Comparison of ENCODE assay signal across 9 mouse cellular contexts in the genomic region with DNA sequence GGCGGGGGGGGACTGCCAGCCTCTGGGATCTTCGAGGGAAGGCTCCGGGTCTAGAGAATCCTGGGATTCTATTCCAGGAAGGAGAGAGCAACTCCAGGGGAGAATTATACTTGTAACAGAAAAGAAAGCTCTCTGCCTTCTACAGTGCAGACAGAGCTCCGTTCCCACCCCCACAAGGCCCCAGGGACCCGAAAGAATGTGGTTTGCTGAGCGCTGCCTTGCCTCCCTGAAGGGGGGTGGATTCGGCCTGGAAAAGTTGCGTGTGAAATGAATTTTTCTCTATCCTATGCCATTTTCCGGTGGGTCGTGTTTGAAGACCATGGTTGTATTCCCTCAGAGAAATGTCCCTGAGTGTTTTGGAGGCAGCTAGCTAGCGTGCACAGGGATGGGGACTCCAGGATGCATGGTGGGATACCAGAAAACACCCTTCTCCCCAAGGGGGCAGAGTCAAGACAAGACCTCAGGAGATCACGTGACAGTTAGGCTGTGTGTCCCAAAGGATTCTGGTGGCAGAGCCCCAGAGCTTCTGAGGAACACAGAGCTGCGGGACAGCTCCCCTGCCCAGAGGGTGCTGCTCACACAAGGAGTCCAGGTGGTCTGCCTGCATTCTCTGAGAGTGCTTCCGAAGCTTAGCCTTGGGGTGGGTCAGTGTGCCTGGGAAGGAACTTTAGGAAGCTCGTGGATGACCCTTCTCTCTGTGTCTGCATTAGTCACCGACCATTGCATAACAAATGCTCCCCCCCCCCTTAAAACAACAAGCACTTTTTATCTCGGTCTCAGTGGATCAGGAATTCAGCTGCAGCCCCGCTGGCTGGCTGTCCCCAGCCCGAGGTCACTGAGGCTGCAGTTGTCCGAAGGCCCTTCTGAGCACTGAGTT. TPM values are rescaled to one million over a fixed set of nuclear protein-coding genes. Genes with fewer than 3 reads are reported as not detected.
DNase-seq lines count a peak whose midpoint lies in the region; ATAC-seq and TF ChIP-seq lines count a peak whose summit lies in the region.
"Had no signal": no experiment of that assay in that cellular context is flagged by ENCODE, and none has a peak within 500 bp of the region (broad histone marks: within the 10 kb centered on the region; RNA-seq: fewer than 3 reads in every experiment).

No protein-coding gene starts in this region.

- no peak overlapping the region for H3K27ac ChIP-seq in ES-Bruce4 (ENCODE audit: insufficient read depth, low read length)
- H3K27ac ChIP-seq in intestine, embryonic 14.5 days (ENCODE audit: low read depth): peak overlapping the region; percentile 87
- no peak overlapping the region for H3K27ac ChIP-seq in liver, embryonic 16.5 days (ENCODE audit: low read length)
- H3K27ac ChIP-seq: macrophage had no signal

- no peak for TF ChIP-seq CTCF in ES-Bruce4 (IDR thresholded peaks at IDR 0.05; ENCODE audit: low read depth, low read length)
- TF ChIP-seq CTCF in brain, embryonic 14.5 days (IDR thresholded peaks at IDR 0.05; ENCODE audit: borderline replicate concordance, extremely low read depth, insufficient read depth, insufficient read length): no peak

- WGBS in intestine, embryonic 14.5 days: 11% methylated on average over 20 of the region's 20 CpGs
- 18% methylated on average over 19 of the region's 20 CpGs for WGBS in liver, embryonic 16.5 days (ENCODE audit: insufficient replicate concordance)

- H3K4me2 ChIP-seq in intestine, embryonic 14.5 days (ENCODE audit: low read length): peak overlapping the region; percentile 34
- peak overlapping the region; percentile 52 for H3K4me2 ChIP-seq in liver, embryonic 16.5 days (ENCODE audit: low read depth, low read length)

- peaks cover 7% of the 10 kb centered on the region for H3K4me1 ChIP-seq in ES-Bruce4 (ENCODE audit: control insufficient read depth, insufficient read depth, low read length)
- H3K4me1 ChIP-seq in intestine, embryonic 14.5 days (replicated peaks; ENCODE audit: control insufficient read depth, insufficient read depth, low read length): peaks cover 58% of the 10 kb centered on the region
- H3K4me1 ChIP-seq in liver, embryonic 16.5 days (ENCODE audit: control insufficient read depth, low read depth, low read length): peaks cover 20% of the 10 kb centered on the region

- no peak for TF ChIP-seq POLR2A in ES-Bruce4 (IDR thresholded peaks at IDR 0.05; ENCODE audit: insufficient read depth, low read length)
- no peak for TF ChIP-seq POLR2A in brain, embryonic 14.5 days (IDR thresholded peaks at IDR 0.05; ENCODE audit: borderline replicate concordance, extremely low read depth, insufficient read depth, insufficient read length, poor library complexity, severe bottlenecking)

- peak; percentile 55 for DNase-seq in brain, embryonic 14.5 days (ENCODE audit: low read depth)
- peak; percentile 70 to 81 for DNase-seq in gastrocnemius, postnatal 36 days
- DNase-seq in intestine, embryonic 14.5 days (ENCODE audit: low spot score): no peak
- DNase-seq in skeletal muscle tissue, adult 2 months (ENCODE audit: low read depth, low spot score): peak; percentile 75
- DNase-seq in cerebellum, postnatal 25 days: no peak
- no peak for DNase-seq in thymus, postnatal 14 days

- no peaks in the 10 kb centered on the region for H3K9me3 ChIP-seq in ES-Bruce4 (replicated peaks; ENCODE audit: control insufficient read depth, insufficient read depth, low read length, poor library complexity, severe bottlenecking)
- no peaks in the 10 kb centered on the region for H3K9me3 ChIP-seq in intestine, embryonic 14.5 days (ENCODE audit: control insufficient read depth, low read length)
- no peaks in the 10 kb centered on the region for H3K9me3 ChIP-seq in liver, embryonic 16.5 days (replicated peaks; ENCODE audit: control insufficient read depth, low read length)

- intact Hi-C loops in gastrocnemius, postnatal 36 days (cut with DNase I): loop anchor here (5.0 kb wide), 1 partner anchor 186 kb away; no protein-coding TSS in a partner anchor

- 0 out of 2 replicates have a peak overlapping the region, but pooled peaks have one; percentile 23 for H3K9ac ChIP-seq in ES-Bruce4 (ENCODE audit: low read depth, poor library complexity, severe bottlenecking)
- peak overlapping the region; percentile 27; the same call in 1 of the 2 replicates for H3K9ac ChIP-seq in intestine, embryonic 14.5 days (ENCODE audit: low read length)
- H3K9ac ChIP-seq in liver, embryonic 16.5 days (ENCODE audit: low read depth, low read length): no peak overlapping the region; the same call in 1 of the 2 replicates

- H3K36me3 ChIP-seq in ES-Bruce4 (ENCODE audit: control insufficient read depth, insufficient read depth, low read length, poor library complexity, severe bottlenecking): no peaks in the 10 kb centered on the region
- no peaks in the 10 kb centered on the region for H3K36me3 ChIP-seq in intestine, embryonic 14.5 days (ENCODE audit: control insufficient read depth, insufficient read depth, low read length)
- H3K36me3 ChIP-seq in liver, embryonic 16.5 days (ENCODE audit: control insufficient read depth, insufficient read depth): no peaks in the 10 kb centered on the region

- no peak for ATAC-seq in intestine, embryonic 14.5 days (replicated peaks; ENCODE audit: low FRiP score, low TSS enrichment, low read depth)
- 0 out of 2 replicates have a peak, but pooled peaks have one; percentile 17 for ATAC-seq in liver, embryonic 16.5 days (ENCODE audit: low read depth)

- TF ChIP-seq EP300 in ES-Bruce4 (IDR thresholded peaks at IDR 0.05; ENCODE audit: insufficient read depth, low read depth, low read length): no peak

- no peak overlapping the region for H3K4me3 ChIP-seq in ES-Bruce4 (ENCODE audit: low read depth, low read length)
- no peak overlapping the region for H3K4me3 ChIP-seq in intestine, embryonic 14.5 days (ENCODE audit: low read depth, low read length)
- H3K4me3 ChIP-seq in liver, embryonic 16.5 days (ENCODE audit: low read depth, low read length): no peak overlapping the region

- H3K27me3 ChIP-seq in ES-Bruce4 (ENCODE audit: control insufficient read depth, insufficient read depth, low read length, poor library complexity, severe bottlenecking): no peaks in the 10 kb centered on the region
- H3K27me3 ChIP-seq in intestine, embryonic 14.5 days (replicated peaks; ENCODE audit: control insufficient read depth, insufficient read depth, low read length): no peaks in the 10 kb centered on the region
- H3K27me3 ChIP-seq in liver, embryonic 16.5 days (ENCODE audit: control insufficient read depth, insufficient read depth, low read depth, low read length): peaks cover 17% of the 10 kb centered on the region

RNA-seq across cellular contexts. Expression of gene Cstad, which starts 6.4 kb away (rescaled TPM):
- 0.94 TPM in 1 of 2 replicates, not detected in the other for polyA plus RNA-seq in ES-Bruce4 (2011; ENCODE audit: insufficient read depth, insufficient read length, low read depth, missing spikeins)
- polyA plus RNA-seq in brain, embryonic 14.5 days (2012; rRNA removed): 0.57 and 0.72 TPM in 2 replicates
- total RNA-seq in gastrocnemius, postnatal 36 days (2021): 1 to 10 TPM; 2.5 to 3.4 TPM
- 0.99 and 1.1 TPM in 2 replicates for polyA plus RNA-seq in intestine, embryonic 14.5 days (2014; fragmentation: Nextera tagmentation; extraction: Ambion mirVana)
- 0.15 TPM in 1 of 2 replicates, not detected in the other for polyA plus RNA-seq in liver, embryonic 16.5 days (2015; fragmentation: Nextera tagmentation; extraction: Ambion mirVana)

Comparison
In these comparisons a context has a peak if more than half of its experiments do, and no peak if none do; other contexts are left out.
1. DNase-seq: peak in brain, embryonic 14.5 days (single experiment), gastrocnemius, postnatal 36 days (2 of 2) and skeletal muscle tissue, adult 2 months (single experiment); none in intestine, embryonic 14.5 days (single experiment), cerebellum, postnatal 25 days (0 of 2) and thymus, postnatal 14 days (single experiment).